Mouse (Mus musculus) heart, postnatal 0 days (tissue): Measurements from ENCODE around the gene F7.

Experiments
- CTCF ChIP-seq: IDR thresholded peaks from 2 replicates; pipeline ENCODE4 v1.5.1; 2016; ENCODE audit warnings: antibody characterized with exemption, control low read depth, low read depth
- EP300 ChIP-seq: IDR thresholded peaks from 2 replicates; pipeline ENCODE4 v1.6.1; 2016; ENCODE audit warnings: antibody characterized with exemption, low read depth

- no peak for TF ChIP-seq CTCF
- no peak for TF ChIP-seq EP300
Observed at GRCm38 (mm10) chr8:12977325-12977724, 48.5 kb upstream of the F7 start.
